Comparison of ENCODE assay signal across 9 mouse cellular contexts in the genomic region with DNA sequence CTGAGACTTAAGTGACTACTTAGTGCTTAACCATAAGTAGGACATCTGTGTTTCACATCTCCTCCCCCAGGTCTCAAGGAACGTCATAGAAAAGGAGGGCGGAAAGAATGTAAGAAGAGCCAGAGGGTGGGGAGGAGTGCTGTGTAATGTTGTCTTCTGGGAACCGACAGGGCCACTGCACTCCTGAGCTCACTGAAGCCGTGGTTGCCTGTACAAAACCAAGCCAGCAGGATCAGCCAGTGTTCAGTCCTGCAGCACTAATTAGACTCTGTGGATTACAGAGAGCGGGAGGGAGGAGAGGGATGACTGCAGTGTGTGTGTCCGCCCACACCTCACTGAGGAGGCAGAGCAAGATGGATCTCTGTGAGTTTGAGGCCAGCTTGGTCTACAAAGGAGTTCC. TPM values are rescaled to one million over a fixed set of nuclear protein-coding genes. Genes with fewer than 3 reads are reported as not detected.
DNase-seq lines count a peak whose midpoint lies in the region; ATAC-seq and TF ChIP-seq lines count a peak whose summit lies in the region.
"Had no signal": no experiment of that assay in that cellular context is flagged by ENCODE, and none has a peak within 500 bp of the region (broad histone marks: within the 10 kb centered on the region; RNA-seq: fewer than 3 reads in every experiment).

No protein-coding gene starts in this region.

- peaks cover 11% of the 10 kb centered on the region for H3K4me1 ChIP-seq in hindbrain, embryonic 16.5 days (ENCODE audit: control insufficient read depth, insufficient read depth, low read depth, low read length)
- no peaks in the 10 kb centered on the region; the same call in 1 of the 2 replicates for H3K4me1 ChIP-seq in midbrain, postnatal 0 days (ENCODE audit: insufficient read depth, low read length)

- WGBS in hindbrain, embryonic 16.5 days, result 31% methylated on average over 6 of the region's 6 CpGs
- WGBS in midbrain, postnatal 0 days, result 41% methylated on average over 6 of the region's 6 CpGs

- H3K27me3 ChIP-seq in hindbrain, embryonic 16.5 days (replicated peaks; ENCODE audit: control insufficient read depth, insufficient read depth, low read length), result no peaks in the 10 kb centered on the region
- no peaks in the 10 kb centered on the region for H3K27me3 ChIP-seq in midbrain, postnatal 0 days (ENCODE audit: insufficient read depth, low read length)
- H3K27me3 ChIP-seq: heart, embryonic 15.5 days had no signal

- no peaks in the 10 kb centered on the region for H3K36me3 ChIP-seq in hindbrain, embryonic 16.5 days (ENCODE audit: control insufficient read depth, insufficient read depth, low read length)
- H3K36me3 ChIP-seq in midbrain, postnatal 0 days (ENCODE audit: insufficient read depth, low read length), result no peaks in the 10 kb centered on the region
- H3K36me3 ChIP-seq: heart, embryonic 15.5 days had no signal

- no peak overlapping the region for H3K9ac ChIP-seq in hindbrain, embryonic 16.5 days (ENCODE audit: low read depth, low read length)
- no peak overlapping the region for H3K9ac ChIP-seq in midbrain, postnatal 0 days (replicated peaks; ENCODE audit: low read length, poor library complexity, severe bottlenecking)
- H3K9ac ChIP-seq: heart, embryonic 15.5 days had no signal

- H3K27ac ChIP-seq in left cerebral cortex, adult 2 months, result peak overlapping the region; percentile 66
- H3K27ac ChIP-seq in hindbrain, embryonic 16.5 days (ENCODE audit: low read depth, low read length), result no peak overlapping the region
- no peak overlapping the region for H3K27ac ChIP-seq in midbrain, postnatal 0 days (ENCODE audit: low read depth, low read length)
- H3K27ac ChIP-seq: heart, embryonic 15.5 days had no signal

- no peak; the same call in 1 of the 2 replicates for TF ChIP-seq CTCF in left cerebral cortex, adult 2 months (IDR thresholded peaks at IDR 0.05)
- no peak for TF ChIP-seq CTCF in midbrain, postnatal 0 days (IDR thresholded peaks at IDR 0.05)

- peaks cover 4% of the 10 kb centered on the region for H3K9me3 ChIP-seq in hindbrain, embryonic 16.5 days (ENCODE audit: control insufficient read depth, low read length)
- H3K9me3 ChIP-seq in midbrain, postnatal 0 days (ENCODE audit: low read length), result no peaks in the 10 kb centered on the region

- H3K4me3 ChIP-seq in left cerebral cortex, adult 2 months, result no peak overlapping the region
- no peak overlapping the region for H3K4me3 ChIP-seq in hindbrain, embryonic 16.5 days (ENCODE audit: low read length)
- H3K4me3 ChIP-seq in midbrain, postnatal 0 days (ENCODE audit: low read depth, low read length), result no peak overlapping the region
- H3K4me3 ChIP-seq: heart, embryonic 15.5 days had no signal

- ATAC-seq in hindbrain, embryonic 16.5 days, result peak; percentile 73
- 0 out of 2 replicates have a peak, but pooled peaks have one; percentile 23 for ATAC-seq in midbrain, postnatal 0 days (ENCODE audit: low FRiP score)

- peak; percentile 32 to 33 for DNase-seq in left cerebral cortex, adult 2 months (ENCODE audit: extremely low spot score in 1 of 2, low spot score in 2 of 2)
- no peak for DNase-seq in left cerebral cortex, adult 11 months (ENCODE audit: low spot score)
- DNase-seq in cerebellum, postnatal 14 days, result peak; percentile 76
- DNase-seq in midbrain, postnatal 0 days (ENCODE audit: low spot score), result peak; percentile 65
- DNase-seq in adrenal gland, adult 2 months, result no peak
- DNase-seq in liver (no peak), adipocyte (ENCODE audit: low spot score) (no peak)

- intact Hi-C loops in left cerebral cortex, adult 2 months (cut with DNase I), result no loop called here

- H3K4me2 ChIP-seq in hindbrain, embryonic 16.5 days (ENCODE audit: low read length), result no peak overlapping the region
- no peak overlapping the region for H3K4me2 ChIP-seq in midbrain, postnatal 0 days (ENCODE audit: low read depth, low read length, poor library complexity, severe bottlenecking)
- H3K4me2 ChIP-seq: heart, embryonic 15.5 days had no signal

RNA-seq across cellular contexts. Expression of gene Wdfy2, which starts 13.5 kb away (rescaled TPM):
- total RNA-seq in left cerebral cortex, adult 2 months (2021), result 10 to 100 TPM; 12.4 to 15.8 TPM
- 6.2 and 8.2 TPM in 2 replicates for polyA plus RNA-seq in hindbrain, embryonic 16.5 days (2015; fragmentation: Nextera tagmentation; extraction: Ambion mirVana)
- 19.6 and 22.7 TPM in 2 replicates for total RNA-seq in midbrain, postnatal 0 days (2014; rRNA removed)
- polyA plus RNA-seq in midbrain, postnatal 0 days (2015; fragmentation: Nextera tagmentation; extraction: Ambion mirVana), result 4.3 TPM in 2 replicates
- 10 to 100 TPM; 29.5 to 31.9 TPM for total RNA-seq in adrenal gland, adult 2 months (2021)
- 9.0 and 14.0 TPM in 2 replicates for polyA plus RNA-seq in adrenal gland, adult 2 months (2012; rRNA removed)

Comparison
In these comparisons a context has a peak if more than half of its experiments do, and no peak if none do; other contexts are left out.
1. DNase-seq: peak in left cerebral cortex, adult 2 months (2 of 2), cerebellum, postnatal 14 days (2 of 2) and midbrain, postnatal 0 days (single experiment); none in left cerebral cortex, adult 11 months (single experiment), adrenal gland, adult 2 months (single experiment), liver (single experiment) and adipocyte (single experiment).